Mouse (Mus musculus): ENCODE measurements at regions not wholly inside any gene's neighbourhood (a gene's known extent, or its start where the extent isn't known, plus 50 kb on each side); places are given as distances from the start of the nearest gene placed in this dataset.

GRCm38 (mm10) chr8:103823541-103823940 is 277.9 kb upstream of the Cdh5 start:
- TF ChIP-seq ZNF384 (IDR thresholded peaks at IDR 0.05; ENCODE audit: low read depth, low read length) (no peak), MAFK (IDR thresholded peaks at IDR 0.05; ENCODE audit: insufficient read depth, low read depth, low read length) (no peak)
